Mouse (Mus musculus) forebrain, embryonic 10.5 days (tissue): Measurements from ENCODE around the gene Scamp1. TPM values are rescaled to one million over a fixed set of nuclear protein-coding genes. Genes with fewer than 3 reads are reported as not detected.

Experiments used
- DNase-seq: peaks from one replicate; pipeline ENCODE4 v3.0.0-alpha.2; 2017; ENCODE audit warnings: low spot score; ENCODE audit errors: extremely low spot score
- H3K27ac ChIP-seq: fragments of 300-500 bp; sonication (generic); 2 replicates; pipeline ENCODE4 v1.5.1; 2016; ENCODE audit warnings: mild to moderate bottlenecking
- H3K27me3 ChIP-seq: fragments of 300-500 bp; sonication (generic); 2 replicates; pipeline ENCODE4 v1.6.1; 2016; ENCODE audit warnings: mild to moderate bottlenecking; ENCODE audit not compliant: poor library complexity, severe bottlenecking
- H3K36me3 ChIP-seq: fragments of 300-500 bp; sonication (generic); replicated peaks from 2 replicates; pipeline ENCODE4 v1.6.1; 2016; ENCODE audit warnings: mild to moderate bottlenecking, moderate library complexity
- H3K4me1 ChIP-seq: fragments of 300-500 bp; sonication (generic); 2 replicates; pipeline ENCODE4 v1.6.1; 2016
- H3K4me3 ChIP-seq: fragments of 300-500 bp; sonication (generic); 2 replicates; pipeline ENCODE4 v1.5.1; 2016; ENCODE audit warnings: mild to moderate bottlenecking, moderate library complexity
- H3K9me3 ChIP-seq: fragments of 300-500 bp; sonication (generic); 2 replicates; pipeline ENCODE4 v1.6.1; 2016; ENCODE audit warnings: mild to moderate bottlenecking, moderate library complexity
- WGBS: fragments of 180-500 bp; shearing (Covaris S2); methylation state at CpG from one replicate; pipeline ENCODE4 v1.1.7; 2016; 5-methylcytosine and 5-hydroxymethylcytosine counted together
- polyA plus RNA-seq: library from polyadenylated mRNA; unstranded; fragments of >200 nt; fragmentation: Nextera tagmentation; extraction: Ambion mirVana; gene quantifications from 2 replicates; pipeline ENCODE4 v1.2.1, GENCODE M21; 2016

The Scamp1 gene
- polyA plus RNA-seq, 1 experiment from 2014 or later: 27.3 TPM

DNA sequence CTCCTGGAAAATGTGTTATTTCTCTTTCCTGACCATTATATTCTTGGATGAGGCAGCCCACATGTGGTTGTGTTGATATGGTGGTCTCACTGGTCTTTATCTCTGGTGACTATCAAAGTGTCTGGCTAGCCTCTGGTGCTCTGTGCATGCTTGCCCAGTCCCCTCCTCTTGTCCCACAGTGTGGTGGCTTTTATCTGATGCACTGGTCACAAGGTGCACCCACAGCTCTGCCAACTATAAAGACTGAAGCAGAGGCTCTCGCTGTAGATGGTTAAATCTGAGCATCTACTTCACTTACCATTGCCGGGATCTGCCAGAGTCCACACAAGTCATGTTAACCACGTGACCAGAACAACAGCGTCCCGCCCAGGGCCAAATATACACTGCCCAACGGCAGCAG lies 19.1 kb downstream of the Scamp1 start:
- H3K27ac ChIP-seq: no peak overlapping the region
- no peaks in the 10 kb centered on the region for H3K27me3 ChIP-seq
- 95% methylated on average over 6 of the region's 6 CpGs for WGBS
- no peaks in the 10 kb centered on the region for H3K36me3 ChIP-seq
- no peaks in the 10 kb centered on the region for H3K9me3 ChIP-seq
- H3K4me3 ChIP-seq: no peak overlapping the region
- no peak for DNase-seq
- H3K4me1 ChIP-seq: no peaks in the 10 kb centered on the region

DNA sequence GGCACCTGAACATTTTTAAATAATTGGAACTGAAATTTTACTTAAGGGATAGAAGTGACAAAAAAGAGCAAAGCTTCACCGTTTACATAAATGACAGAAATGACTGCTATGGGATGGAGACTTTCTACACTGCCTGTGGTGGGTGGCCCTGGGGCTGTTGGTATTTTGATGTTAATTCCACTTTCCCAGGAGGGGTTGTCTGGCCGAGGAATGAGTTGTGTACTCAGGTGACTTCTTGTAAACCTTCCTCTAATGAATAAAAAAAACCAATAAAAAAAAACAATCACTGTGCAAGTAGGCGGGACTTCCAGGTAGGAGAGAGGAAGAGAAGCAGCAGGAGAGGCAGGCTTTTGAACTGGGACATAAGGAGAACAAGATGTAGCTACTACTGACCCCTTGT lies 20.4 kb downstream of the Scamp1 start:
- no peak overlapping the region for H3K4me3 ChIP-seq

DNA sequence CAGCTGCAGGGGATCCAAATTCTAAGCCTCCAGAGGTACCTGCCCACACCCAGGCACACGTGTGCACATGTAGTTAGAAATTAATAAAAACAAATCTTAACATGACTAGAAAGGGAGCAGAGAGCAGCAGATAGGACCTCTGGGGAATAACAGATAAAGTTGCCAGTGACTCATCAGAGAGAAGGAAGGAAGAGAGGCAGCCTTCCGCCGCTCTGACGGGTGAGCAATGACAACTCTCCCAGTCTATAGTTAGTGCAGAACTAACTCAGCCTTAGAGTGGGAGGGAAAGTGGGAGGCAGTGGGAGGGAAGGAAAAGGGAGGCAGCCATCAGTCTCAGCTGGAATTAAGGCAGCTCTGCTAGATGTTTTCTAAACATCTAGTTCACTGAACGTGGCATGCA lies 21.7 kb downstream of the Scamp1 start:
- H3K36me3 ChIP-seq: no peaks in the 10 kb centered on the region
- H3K4me3 ChIP-seq: no peak overlapping the region
- WGBS: 91% methylated on average over 5 of the region's 5 CpGs
- no peaks in the 10 kb centered on the region for H3K9me3 ChIP-seq
- no peaks in the 10 kb centered on the region for H3K4me1 ChIP-seq
- no peak for DNase-seq
- no peaks in the 10 kb centered on the region for H3K27me3 ChIP-seq
- H3K27ac ChIP-seq: no peak overlapping the region

More for the DNA sequence above, 20.4 kb downstream of the Scamp1 start:
- WGBS: 83% methylated on average over 3 of the region's 3 CpGs
- DNase-seq: no peak
- H3K4me1 ChIP-seq: no peaks in the 10 kb centered on the region
- no peaks in the 10 kb centered on the region for H3K9me3 ChIP-seq
- no peaks in the 10 kb centered on the region for H3K36me3 ChIP-seq
- H3K27ac ChIP-seq: no peak overlapping the region
- H3K27me3 ChIP-seq: no peaks in the 10 kb centered on the region

DNA sequence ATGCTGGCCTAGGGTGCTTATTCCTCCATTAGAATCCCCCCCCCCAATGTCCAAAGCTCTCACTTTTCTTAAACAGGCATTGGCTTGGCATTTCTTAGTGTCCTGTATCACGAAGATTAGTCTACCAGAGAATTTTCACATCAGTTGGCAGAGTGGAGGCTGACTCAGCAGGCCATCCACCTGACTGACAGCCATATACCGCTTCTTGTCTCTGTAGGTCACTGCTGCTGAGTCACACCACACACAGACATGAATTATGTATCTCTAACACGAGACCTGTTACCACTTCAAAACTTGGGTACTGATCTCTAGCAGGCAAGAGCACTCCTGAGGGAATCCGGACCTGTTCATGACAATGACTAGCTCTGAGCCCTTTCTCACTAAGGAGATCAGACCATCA lies 23.1 kb downstream of the Scamp1 start:
- no peaks in the 10 kb centered on the region for H3K4me1 ChIP-seq
- 87% methylated on average over 4 of the region's 4 CpGs for WGBS
- no peaks in the 10 kb centered on the region for H3K27me3 ChIP-seq
- no peaks in the 10 kb centered on the region for H3K36me3 ChIP-seq
- no peak overlapping the region for H3K27ac ChIP-seq
- no peak for DNase-seq
- no peak overlapping the region for H3K4me3 ChIP-seq
- H3K9me3 ChIP-seq: no peaks in the 10 kb centered on the region

DNA sequence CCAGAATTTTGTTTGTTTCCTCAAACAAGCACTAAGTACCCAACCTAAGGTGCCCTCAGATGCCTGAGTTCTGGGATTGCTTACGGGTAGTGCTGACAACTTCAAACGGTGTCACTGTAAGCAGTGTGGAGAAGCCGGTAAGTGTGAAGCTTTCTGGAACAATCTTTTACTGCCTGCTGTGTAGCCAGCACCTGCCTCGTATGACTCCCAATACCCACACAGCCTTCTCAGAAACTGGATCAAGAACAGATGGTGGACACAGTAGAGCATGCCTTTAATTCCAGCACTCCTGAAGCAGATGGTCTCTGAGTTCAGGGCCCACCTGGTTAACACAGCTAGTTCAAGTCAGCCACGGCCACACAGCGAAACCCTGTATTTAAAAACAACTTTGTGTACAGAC lies 24.0 kb downstream of the Scamp1 start:
- no peaks in the 10 kb centered on the region for H3K9me3 ChIP-seq
- H3K4me1 ChIP-seq: no peaks in the 10 kb centered on the region
- H3K4me3 ChIP-seq: no peak overlapping the region
- no peak overlapping the region for H3K27ac ChIP-seq
- WGBS: 87% methylated on average over 6 of the region's 6 CpGs
- H3K36me3 ChIP-seq: no peaks in the 10 kb centered on the region
- no peaks in the 10 kb centered on the region for H3K27me3 ChIP-seq
- DNase-seq: no peak

DNA sequence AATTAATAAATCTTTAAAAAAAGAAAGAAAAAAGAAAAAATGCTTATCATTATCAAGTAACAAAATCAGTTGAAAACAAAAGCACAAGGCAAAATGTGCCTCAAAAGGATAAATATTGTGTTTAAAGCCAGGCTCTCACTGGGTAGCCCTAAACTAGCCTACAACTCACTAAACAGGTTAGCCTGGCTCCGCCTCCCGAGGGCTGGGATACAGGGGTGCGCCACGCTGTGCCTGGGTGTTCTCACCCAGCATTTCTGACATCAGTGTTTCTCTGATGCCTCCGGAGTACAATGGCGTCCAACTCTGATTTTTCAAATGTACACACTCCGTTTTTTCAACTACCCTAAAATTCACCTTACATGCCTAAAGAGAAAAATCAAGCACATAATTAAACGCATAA lies 24.7 kb downstream of the Scamp1 start:
- no peak overlapping the region for H3K4me3 ChIP-seq
- no peak overlapping the region for H3K27ac ChIP-seq
- no peaks in the 10 kb centered on the region for H3K9me3 ChIP-seq
- H3K27me3 ChIP-seq: no peaks in the 10 kb centered on the region
- DNase-seq: no peak
- no peaks in the 10 kb centered on the region for H3K36me3 ChIP-seq
- H3K4me1 ChIP-seq: no peaks in the 10 kb centered on the region
- WGBS: 85% methylated on average over 8 of the region's 8 CpGs

DNA sequence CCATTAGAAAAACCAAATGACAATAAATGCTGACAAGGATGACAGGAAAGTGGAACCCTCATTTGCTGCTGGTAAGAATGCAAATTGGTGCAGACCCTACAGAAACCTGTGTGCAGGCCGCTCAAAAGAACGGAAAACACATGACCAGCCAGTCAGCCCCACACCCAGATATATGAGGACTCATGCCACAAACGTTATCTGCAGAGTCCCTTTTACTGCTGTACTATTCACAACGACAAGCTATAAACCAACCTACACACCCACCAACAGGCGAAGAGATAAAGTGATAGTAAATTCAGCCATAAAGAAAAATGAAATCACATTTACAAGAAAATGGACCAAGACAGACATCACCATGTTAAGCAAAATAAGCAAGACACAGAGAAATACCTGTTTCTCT lies 26.4 kb downstream of the Scamp1 start:
- H3K36me3 ChIP-seq: no peaks in the 10 kb centered on the region

DNA sequence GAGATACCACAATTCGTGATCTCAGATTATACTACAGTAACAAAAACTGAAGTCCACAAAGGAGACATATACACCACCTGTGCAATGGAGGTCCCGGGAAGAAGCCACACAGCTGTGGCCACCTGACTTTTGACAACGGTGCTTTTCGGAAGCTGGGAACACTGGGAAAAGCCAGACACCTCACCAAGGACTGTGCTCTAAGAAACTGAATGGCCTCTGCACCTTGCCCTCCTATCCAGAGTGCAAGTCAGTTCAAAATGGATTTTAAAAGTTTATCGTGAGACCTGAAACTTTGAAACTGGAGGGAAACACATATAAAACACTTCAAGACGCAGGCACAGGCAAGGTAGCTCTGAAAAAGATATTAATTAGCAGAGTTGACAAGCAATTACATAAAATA lies 27.1 kb downstream of the Scamp1 start:
- 94% methylated on average over 6 of the region's 6 CpGs for WGBS
- H3K4me1 ChIP-seq: no peaks in the 10 kb centered on the region
- H3K36me3 ChIP-seq: no peaks in the 10 kb centered on the region
- no peak overlapping the region for H3K4me3 ChIP-seq
- DNase-seq: no peak
- no peaks in the 10 kb centered on the region for H3K9me3 ChIP-seq
- no peaks in the 10 kb centered on the region for H3K27me3 ChIP-seq
- H3K27ac ChIP-seq: no peak overlapping the region

More for the DNA sequence above, 26.4 kb downstream of the Scamp1 start:
- Histone ChIP-seq H3K4me3 (no peak overlapping the region), H3K27me3 (no peaks in the 10 kb centered on the region), H3K4me1 (no peaks in the 10 kb centered on the region), H3K9me3 (no peaks in the 10 kb centered on the region), H3K27ac (no peak overlapping the region)
- 90% methylated on average over 5 of the region's 5 CpGs for WGBS
- DNase-seq: no peak

DNA sequence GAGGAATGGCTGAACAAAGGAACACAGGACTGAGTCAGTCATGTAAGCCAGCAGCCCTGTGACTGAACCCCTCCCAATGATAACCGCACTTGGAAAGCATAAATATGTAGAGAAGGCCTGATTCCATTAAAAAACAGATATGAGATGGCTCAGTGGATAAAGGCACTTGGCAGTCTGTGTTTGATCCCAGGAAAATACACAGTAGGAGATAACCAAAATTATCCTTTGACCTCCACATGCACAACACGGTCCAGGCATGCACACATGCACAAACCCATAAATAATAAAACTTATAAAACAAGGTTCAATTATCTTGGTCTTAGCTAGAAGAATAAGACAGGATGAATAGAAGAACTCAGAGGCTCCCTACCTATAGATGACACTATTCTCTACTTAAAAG lies 27.9 kb downstream of the Scamp1 start:
- WGBS: 90% methylated on average over 2 of the region's 2 CpGs
- H3K36me3 ChIP-seq: no peaks in the 10 kb centered on the region
- DNase-seq: no peak

DNA sequence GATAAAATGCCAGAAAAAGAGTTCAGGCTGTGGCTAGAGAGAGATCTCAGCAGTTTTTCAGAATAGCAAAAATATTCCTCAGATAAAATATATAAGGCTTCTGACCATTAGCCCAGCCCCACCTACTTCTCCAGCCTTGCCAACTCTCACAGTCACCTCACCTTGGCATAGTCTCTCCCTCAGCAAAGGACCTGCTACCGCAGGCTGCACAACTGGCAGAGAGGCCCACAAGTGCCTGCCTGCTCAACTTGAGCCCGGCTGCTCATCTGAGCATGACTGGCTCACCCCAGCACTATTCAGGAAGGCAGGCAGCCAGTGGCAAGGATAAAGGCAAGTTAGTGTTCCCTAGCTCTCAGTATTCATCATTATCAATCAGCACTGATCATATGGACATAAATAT lies 30.5 kb downstream of the Scamp1 start:
- no peaks in the 10 kb centered on the region for H3K36me3 ChIP-seq
- no peak overlapping the region for H3K27ac ChIP-seq
- H3K27me3 ChIP-seq: no peaks in the 10 kb centered on the region
- no peaks in the 10 kb centered on the region for H3K9me3 ChIP-seq
- H3K4me3 ChIP-seq: no peak overlapping the region
- DNase-seq: no peak
- H3K4me1 ChIP-seq: no peaks in the 10 kb centered on the region
- 95% methylated on average over 2 of the region's 2 CpGs for WGBS

More for the DNA sequence above, 27.9 kb downstream of the Scamp1 start:
- Histone ChIP-seq H3K9me3 (no peaks in the 10 kb centered on the region), H3K4me3 (no peak overlapping the region), H3K4me1 (no peaks in the 10 kb centered on the region), H3K27me3 (no peaks in the 10 kb centered on the region), H3K27ac (no peak overlapping the region)

DNA sequence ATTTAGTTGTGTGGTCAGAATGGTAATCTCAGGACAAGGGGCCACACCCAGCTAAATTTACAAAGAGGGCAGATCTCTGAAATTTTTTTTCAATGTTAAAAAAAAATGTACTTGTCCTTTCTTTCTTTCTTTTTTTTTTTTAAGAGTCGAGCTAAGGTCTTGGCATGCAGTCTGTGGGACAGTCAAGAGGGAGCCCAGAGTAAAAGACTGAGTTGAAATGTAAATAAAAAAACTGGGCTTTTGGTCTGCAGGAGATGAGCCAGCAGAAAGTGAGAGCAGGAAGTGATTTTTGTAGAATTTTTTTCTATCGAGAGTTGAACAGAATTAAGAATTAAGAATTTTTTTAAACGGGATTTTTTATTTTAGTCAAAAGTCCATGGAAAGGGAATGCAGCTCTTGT lies 31.4 kb downstream of the Scamp1 start:
- Histone ChIP-seq H3K36me3 (no peaks in the 10 kb centered on the region), H3K27ac (no peak overlapping the region), H3K9me3 (no peaks in the 10 kb centered on the region), H3K4me1 (no peaks in the 10 kb centered on the region), H3K27me3 (no peaks in the 10 kb centered on the region), H3K4me3 (no peak overlapping the region)
- 93% methylated on average over 3 of the region's 3 CpGs for WGBS
- DNase-seq: no peak

DNA sequence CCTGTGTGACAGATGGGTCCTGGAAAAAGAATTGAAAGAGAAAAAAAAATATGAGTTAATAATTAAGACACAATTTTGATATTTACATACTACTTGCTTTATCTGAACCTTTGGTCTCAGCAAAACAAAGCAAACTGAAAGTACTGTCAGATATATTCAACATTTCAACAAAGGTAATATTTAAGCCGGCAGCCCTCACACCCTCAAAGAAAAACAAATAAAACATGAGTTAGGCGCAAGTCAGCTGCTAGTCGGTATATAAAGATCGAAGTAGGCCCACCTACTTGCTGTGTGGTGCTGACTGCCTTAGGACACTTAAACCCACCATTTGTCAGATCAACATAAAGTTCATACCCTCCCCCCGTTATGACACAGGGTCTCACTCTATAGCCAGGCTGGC lies 32.6 kb downstream of the Scamp1 start:
- DNase-seq: no peak
- H3K4me1 ChIP-seq: no peaks in the 10 kb centered on the region
- H3K36me3 ChIP-seq: no peaks in the 10 kb centered on the region
- no peaks in the 10 kb centered on the region for H3K27me3 ChIP-seq
- no peaks in the 10 kb centered on the region for H3K9me3 ChIP-seq
- H3K27ac ChIP-seq: no peak overlapping the region
- 86% methylated on average over 5 of the region's 5 CpGs for WGBS
- no peak overlapping the region for H3K4me3 ChIP-seq

DNA sequence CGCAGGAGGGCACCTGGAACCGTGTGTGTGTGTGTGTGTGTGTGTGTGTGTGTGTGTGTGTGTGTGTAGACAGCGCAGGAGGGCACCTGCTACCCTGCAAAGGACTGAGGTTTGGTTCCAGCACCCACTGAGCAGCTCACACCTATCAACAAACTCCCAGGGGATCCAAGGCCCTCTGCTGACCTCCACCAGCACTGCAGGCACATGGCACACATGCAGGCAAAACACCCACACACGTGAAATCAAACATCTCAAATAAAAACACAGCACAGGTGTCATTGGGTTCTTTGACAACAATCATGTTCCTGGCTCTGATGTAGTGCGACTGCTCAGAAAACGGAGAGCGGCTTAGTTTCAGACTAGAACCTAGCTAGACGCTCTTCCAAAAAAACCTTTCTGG lies 34.9 kb downstream of the Scamp1 start:
- Histone ChIP-seq H3K36me3 (no peaks in the 10 kb centered on the region), H3K4me1 (peaks cover 8% of the 10 kb centered on the region), H3K27ac (no peak overlapping the region), H3K4me3 (no peak overlapping the region), H3K27me3 (no peaks in the 10 kb centered on the region), H3K9me3 (no peaks in the 10 kb centered on the region)
- WGBS: 89% methylated on average over 7 of the region's 8 CpGs
- DNase-seq: no peak

DNA sequence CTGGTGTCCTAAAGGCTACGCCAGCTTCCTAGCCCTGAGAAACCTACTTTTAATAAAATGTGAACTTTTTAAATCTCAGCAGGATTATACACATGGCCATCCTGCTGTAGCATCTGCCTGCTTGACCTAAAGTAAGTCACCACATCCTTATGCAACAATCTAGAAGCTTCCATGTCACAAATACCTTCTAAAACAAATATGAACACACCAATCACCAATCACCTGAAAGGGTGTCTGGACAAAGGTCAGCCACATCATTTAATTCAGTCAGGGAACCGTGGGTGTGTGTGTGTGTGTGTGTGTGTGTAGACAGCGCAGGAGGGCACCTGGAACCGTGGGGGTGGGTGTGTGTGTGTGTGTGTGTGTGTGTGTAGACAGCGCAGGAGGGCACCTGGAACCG lies 35.5 kb downstream of the Scamp1 start:
- Histone ChIP-seq H3K27me3 (no peaks in the 10 kb centered on the region), H3K27ac (no peak overlapping the region), H3K36me3 (no peaks in the 10 kb centered on the region), H3K4me3 (no peak overlapping the region), H3K4me1 (peaks cover 8% of the 10 kb centered on the region), H3K9me3 (no peaks in the 10 kb centered on the region)
- 92% methylated on average over 6 of the region's 6 CpGs for WGBS
- DNase-seq: no peak
